Mouse (Mus musculus) embryonic facial prominence, embryonic 14.5 days (tissue): ENCODE results near the gene Taf4. TPM values are rescaled to one million over a fixed set of nuclear protein-coding genes. Genes with fewer than 3 reads are reported as not detected.

Source experiments
- ATAC-seq: fragments of 200-750 bp; cut with Nextera tagmentation; 2 replicates; pipeline ENCODE4 v1.8.0; 2017; ENCODE audit warnings: low read depth, moderate number of reproducible peaks, moderate TSS enrichment
- DNase-seq: peaks from one replicate; pipeline ENCODE4 v3.0.0-alpha.2; 2015; ENCODE audit warnings: low spot score
- H3K27ac ChIP-seq: fragments of 300-500 bp; sonication (generic); replicated peaks from 2 replicates; pipeline ENCODE4 v1.5.1; 2014; ENCODE audit warnings: low read depth, mild to moderate bottlenecking, low read length, moderate library complexity
- H3K27me3 ChIP-seq: fragments of 300-500 bp; sonication (generic); replicated peaks from 2 replicates; pipeline ENCODE4 v1.6.1; 2014; ENCODE audit warnings: low read length; ENCODE audit not compliant: control insufficient read depth, insufficient read depth
- H3K36me3 ChIP-seq: fragments of 300-500 bp; sonication (generic); 2 replicates; pipeline ENCODE4 v1.6.1; 2014; ENCODE audit warnings: low read length, mixed read lengths; ENCODE audit not compliant: control insufficient read depth, insufficient read depth
- H3K4me1 ChIP-seq: fragments of 300-500 bp; sonication (generic); 2 replicates; pipeline ENCODE4 v1.6.1; 2014; ENCODE audit warnings: antibody characterized with exemption, low read length; ENCODE audit not compliant: control insufficient read depth, insufficient read depth
- H3K4me2 ChIP-seq: fragments of 300-500 bp; sonication (generic); 2 replicates; pipeline ENCODE4 v1.6.1; 2014; ENCODE audit warnings: low read depth, mild to moderate bottlenecking, low read length, moderate library complexity, mixed read lengths
- H3K4me3 ChIP-seq: fragments of 300-500 bp; sonication (generic); 2 replicates; pipeline ENCODE4 v1.5.1; 2014; ENCODE audit warnings: low read depth, mild to moderate bottlenecking, low read length
- H3K9ac ChIP-seq: fragments of 300-500 bp; sonication (generic); 2 replicates; pipeline ENCODE4 v1.6.1; 2014; ENCODE audit warnings: low read depth, mild to moderate bottlenecking, low read length, moderate library complexity, mixed read lengths
- H3K9me3 ChIP-seq: fragments of 300-500 bp; sonication (generic); 2 replicates; pipeline ENCODE4 v1.6.1; 2016; ENCODE audit warnings: low read length; ENCODE audit not compliant: control insufficient read depth
- WGBS: fragments of 180-500 bp; shearing (Covaris S2); extraction: QIAGEN DNeasy Blood & Tissue Kit; methylation state at CpG from one replicate; pipeline ENCODE4 v1.1.7; 2014; 5-methylcytosine and 5-hydroxymethylcytosine counted together
- polyA plus RNA-seq: library from polyadenylated mRNA; unstranded; fragments of >200 nt; fragmentation: Nextera tagmentation; extraction: Ambion mirVana; gene quantifications from 2 replicates; pipeline ENCODE4 v1.2.1, GENCODE M21; 2014

The Taf4 gene
- polyA plus RNA-seq, 1 experiment from 2014 or later: 4.2 TPM

DNA sequence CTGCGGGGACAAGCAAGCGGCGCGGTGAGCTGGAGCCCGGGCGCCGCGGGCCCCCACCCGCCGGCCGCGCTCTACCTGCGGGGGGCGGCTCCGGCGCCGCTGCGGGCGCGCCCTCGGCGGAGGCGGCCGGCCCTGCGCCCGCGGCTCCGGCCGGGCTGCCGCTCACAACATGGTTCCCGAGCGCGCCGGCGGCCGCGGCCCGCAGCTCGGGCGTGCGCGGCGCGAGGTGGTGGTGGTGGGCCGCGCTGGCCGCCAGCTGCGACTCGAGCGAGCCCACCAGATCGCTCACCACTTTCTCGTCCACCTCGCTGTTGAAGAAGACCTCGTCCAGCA is 185 bp downstream of the Taf4 start:
- Histone ChIP-seq H3K4me2 (peak overlapping the region; percentile 98), H3K4me3 (peak overlapping the region; percentile 84), H3K4me1 (peaks cover 26% of the 10 kb centered on the region), H3K27me3 (no peaks in the 10 kb centered on the region), H3K9ac (peak overlapping the region; percentile 95), H3K27ac (peak overlapping the region; percentile 77), H3K36me3 (no peaks in the 10 kb centered on the region), H3K9me3 (no peaks in the 10 kb centered on the region)
- 2% methylated on average over 11 of the region's 54 CpGs for WGBS
- ATAC-seq (peak; percentile 23; the same call in 1 of the 2 replicates), DNase-seq (no peak)

DNA sequence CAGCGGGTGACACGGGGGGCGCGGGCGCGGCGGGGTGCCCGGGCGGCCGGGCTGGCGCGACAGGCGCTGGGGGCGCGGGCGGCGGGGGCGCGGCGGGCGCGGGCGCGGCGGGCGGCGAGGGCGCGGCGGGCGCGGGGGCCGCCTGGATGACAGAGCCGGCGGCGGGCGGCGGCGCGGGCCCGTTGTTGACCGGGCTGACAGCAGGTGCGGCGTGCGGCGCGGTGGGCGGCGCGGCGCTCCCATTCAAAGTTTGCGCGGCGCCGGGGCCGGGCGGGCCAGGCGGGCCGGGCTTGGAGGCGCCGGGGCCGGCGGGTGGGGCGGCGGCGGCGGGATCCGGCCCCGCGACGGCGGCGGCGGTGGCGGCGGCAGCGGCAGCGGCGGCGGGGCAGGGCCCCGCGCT is 595 bp downstream of the Taf4 start:
- Histone ChIP-seq H3K9ac (peak overlapping the region; percentile 95; the same call in 1 of the 2 replicates), H3K4me3 (peak overlapping the region; percentile 84), H3K4me2 (peak overlapping the region; percentile 98), H3K9me3 (no peaks in the 10 kb centered on the region), H3K36me3 (no peaks in the 10 kb centered on the region), H3K4me1 (peaks cover 26% of the 10 kb centered on the region), H3K27ac (no peak overlapping the region; the same call in 1 of the 2 replicates), H3K27me3 (no peaks in the 10 kb centered on the region)
- WGBS: 0% methylated on average over 13 of the region's 82 CpGs
- DNase-seq: no peak
- no peak for ATAC-seq

- Histone ChIP-seq H3K27me3 (no peaks in the 10 kb centered on the region), H3K9me3 (no peaks in the 10 kb centered on the region), H3K4me1 (peaks cover 26% of the 10 kb centered on the region), H3K4me2 (peak overlapping the region; percentile 98), H3K4me3 (peak overlapping the region; percentile 64), H3K27ac (no peak overlapping the region), H3K9ac (peak overlapping the region; percentile 69), H3K36me3 (no peaks in the 10 kb centered on the region)
- WGBS: 3% methylated on average over 23 of the region's 45 CpGs
- ATAC-seq: no peak
- DNase-seq: no peak
These were observed 1.6 kb downstream of the Taf4 start for GRCm38 (mm10) chr2:179974651-179975471.

GRCm38 (mm10) chr2:179973871-179974628 is 2.4 kb downstream of the Taf4 start:
- Histone ChIP-seq H3K27ac (no peak overlapping the region), H3K27me3 (no peaks in the 10 kb centered on the region), H3K4me2 (peak overlapping the region; percentile 98), H3K4me3 (peak overlapping the region; percentile 64), H3K9me3 (no peaks in the 10 kb centered on the region), H3K9ac (peak overlapping the region; percentile 69; the same call in 1 of the 2 replicates), H3K36me3 (no peaks in the 10 kb centered on the region), H3K4me1 (peaks cover 26% of the 10 kb centered on the region)
- DNase-seq (no peak), ATAC-seq (no peak)
- 42% methylated on average over 8 of the region's 8 CpGs for WGBS

- WGBS: 60% methylated on average over 2 of the region's 2 CpGs
- no peak overlapping the region for H3K4me3 ChIP-seq
- ATAC-seq (no peak), DNase-seq (no peak)
- no peak overlapping the region for H3K27ac ChIP-seq
- no peaks in the 10 kb centered on the region for H3K27me3 ChIP-seq
- H3K36me3 ChIP-seq: no peaks in the 10 kb centered on the region
- H3K9me3 ChIP-seq: no peaks in the 10 kb centered on the region
- peaks cover 26% of the 10 kb centered on the region for H3K4me1 ChIP-seq
- no peak overlapping the region for H3K9ac ChIP-seq
- H3K4me2 ChIP-seq: no peak overlapping the region
These were observed 4.0 kb downstream of the Taf4 start for GRCm38 (mm10) chr2:179972406-179972805.

DNA sequence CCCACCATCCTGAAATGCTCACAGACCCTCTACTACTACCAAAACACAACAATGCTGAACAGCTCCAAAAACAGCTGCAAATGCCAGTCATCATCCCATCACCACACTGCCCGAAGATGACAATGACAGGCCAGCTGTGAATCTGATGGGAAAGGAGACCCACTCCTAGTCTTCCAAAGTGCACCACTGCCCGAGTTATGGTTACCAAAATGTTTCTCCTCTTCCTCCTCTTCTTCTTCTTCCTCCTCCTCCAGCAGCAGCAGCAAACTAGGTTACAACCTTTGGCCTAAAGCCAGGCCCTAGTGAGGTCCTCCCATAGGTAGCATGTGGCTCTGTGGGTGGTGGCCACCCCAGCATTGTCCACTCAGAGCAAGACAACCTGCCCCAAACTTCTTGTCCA is 4.6 kb downstream of the Taf4 start:
- H3K9ac ChIP-seq: no peak overlapping the region
- 75% methylated on average over 2 of the region's 2 CpGs for WGBS
- no peak overlapping the region for H3K4me2 ChIP-seq
- peaks cover 26% of the 10 kb centered on the region for H3K4me1 ChIP-seq
- H3K27ac ChIP-seq: no peak overlapping the region
- no peaks in the 10 kb centered on the region for H3K36me3 ChIP-seq
- H3K4me3 ChIP-seq: no peak overlapping the region
- DNase-seq (no peak), ATAC-seq (no peak)
- H3K27me3 ChIP-seq: no peaks in the 10 kb centered on the region
- H3K9me3 ChIP-seq: no peaks in the 10 kb centered on the region

DNA sequence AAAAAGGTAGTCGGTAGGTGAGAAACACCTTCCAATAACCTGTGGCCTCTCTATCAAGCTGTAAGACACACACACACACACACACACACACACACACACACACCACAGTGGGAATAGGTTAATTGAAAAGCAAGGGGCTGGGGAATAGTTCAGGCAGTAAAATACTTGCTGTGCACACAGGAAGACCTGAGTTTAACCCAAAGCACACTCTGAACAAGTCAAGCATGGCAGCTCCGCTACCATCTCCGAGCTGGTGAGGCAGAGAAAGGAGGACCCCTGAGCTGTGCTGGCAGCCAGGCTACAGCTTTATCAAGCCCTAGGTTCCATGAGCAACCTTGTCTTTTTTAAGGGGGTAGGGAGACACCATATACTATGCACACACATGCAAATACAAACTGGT is 7.3 kb downstream of the Taf4 start:
- 77% methylated on average over 3 of the region's 3 CpGs for WGBS
- no peak overlapping the region for H3K4me3 ChIP-seq
- ATAC-seq: no peak
- no peak overlapping the region for H3K9ac ChIP-seq
- DNase-seq: no peak
- no peaks in the 10 kb centered on the region for H3K9me3 ChIP-seq
- no peaks in the 10 kb centered on the region for H3K27me3 ChIP-seq
- H3K4me1 ChIP-seq: peaks cover 17% of the 10 kb centered on the region
- H3K36me3 ChIP-seq: no peaks in the 10 kb centered on the region
- no peak overlapping the region for H3K4me2 ChIP-seq
- no peak overlapping the region for H3K27ac ChIP-seq

DNA sequence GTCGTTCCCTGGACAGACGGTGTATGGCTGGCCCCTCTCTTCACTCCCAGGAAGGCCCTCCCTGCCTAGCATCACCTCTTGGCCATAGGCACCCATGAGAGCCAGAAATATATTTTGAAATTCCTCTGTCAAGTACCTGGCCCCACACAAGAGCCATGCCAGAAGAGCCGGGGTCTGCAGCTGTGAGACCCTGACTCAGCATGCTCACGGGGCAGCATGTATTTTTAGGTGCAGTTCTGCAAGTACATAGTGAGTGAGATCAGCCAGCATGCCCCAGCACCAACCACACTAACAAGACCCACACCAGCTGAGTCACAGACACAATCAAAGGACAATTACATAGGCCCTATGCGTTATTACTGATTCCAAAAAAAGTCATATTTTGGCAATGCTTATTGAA is 8.8 kb downstream of the Taf4 start:
- no peak for ATAC-seq

More for the DNA sequence above, 8.8 kb downstream of the Taf4 start:
- Histone ChIP-seq H3K27me3 (no peaks in the 10 kb centered on the region), H3K4me1 (peaks cover 8% of the 10 kb centered on the region; the same call in 1 of the 2 replicates), H3K36me3 (no peaks in the 10 kb centered on the region), H3K9ac (no peak overlapping the region), H3K4me3 (no peak overlapping the region), H3K4me2 (no peak overlapping the region), H3K27ac (no peak overlapping the region), H3K9me3 (no peaks in the 10 kb centered on the region)
- WGBS: 70% methylated on average over 5 of the region's 5 CpGs
- no peak for DNase-seq
